Comparison of ENCODE assay signal across 9 mouse cellular contexts in genomic region chr12:105563726-105564275, GRCm38 (mm10). TPM values are rescaled to one million over a fixed set of nuclear protein-coding genes. Genes with fewer than 3 reads are reported as not detected.
A peak's percentile ranks its signal among the peaks of the same experiment; 100 is the strongest.
DNase-seq lines count a peak whose midpoint lies in the region; ATAC-seq lines count a peak whose summit lies in the region.
"Had no signal": no experiment of that assay in that cellular context is flagged by ENCODE, and none has a peak within 500 bp of the region (broad histone marks: within the 10 kb centered on the region; RNA-seq: fewer than 3 reads in every experiment).

No protein-coding gene starts in this region.

- H3K4me3 ChIP-seq in heart, embryonic 11.5 days (ENCODE audit: low read depth, low read length) = peak overlapping the region; percentile 39
- peak overlapping the region; percentile 27; the same call in 1 of the 2 replicates for H3K4me3 ChIP-seq in hindbrain, embryonic 11.5 days (ENCODE audit: low read depth, low read length)
- peak overlapping the region; percentile 36 for H3K4me3 ChIP-seq in midbrain, embryonic 12.5 days

- H3K36me3 ChIP-seq in heart, embryonic 11.5 days (ENCODE audit: control insufficient read depth, insufficient read depth, low read length) = no peaks in the 10 kb centered on the region
- no peaks in the 10 kb centered on the region for H3K36me3 ChIP-seq in hindbrain, embryonic 11.5 days (ENCODE audit: control insufficient read depth, insufficient read depth, low read length)
- H3K36me3 ChIP-seq in midbrain, embryonic 12.5 days = no peaks in the 10 kb centered on the region

- no peak for DNase-seq in heart, adult 8-10 months (ENCODE audit: low spot score)
- DNase-seq in MN1 (ENCODE audit: low spot score) = peak; percentile 47
- DNase-seq in hindbrain, embryonic 11.5 days (ENCODE audit: low spot score) = peak; percentile 31
- DNase-seq in layer of hippocampus, adult 18-20 months (ENCODE audit: low spot score in 2 of 2) = no peak

- peaks cover 4% of the 10 kb centered on the region; the same call in 1 of the 2 replicates for H3K9me3 ChIP-seq in heart, embryonic 11.5 days (replicated peaks; ENCODE audit: control insufficient read depth, low read length)
- no peaks in the 10 kb centered on the region for H3K9me3 ChIP-seq in hindbrain, embryonic 11.5 days (ENCODE audit: control insufficient read depth, low read length)
- H3K9me3 ChIP-seq in midbrain, embryonic 12.5 days = no peaks in the 10 kb centered on the region

- H3K4me2 ChIP-seq in heart, embryonic 11.5 days = peak overlapping the region; percentile 67
- peak overlapping the region; percentile 56 for H3K4me2 ChIP-seq in hindbrain, embryonic 11.5 days (replicated peaks; ENCODE audit: low read depth, low read length)
- peak overlapping the region; percentile 60 for H3K4me2 ChIP-seq in midbrain, embryonic 12.5 days (replicated peaks)

- H3K4me1 ChIP-seq in heart, embryonic 11.5 days (ENCODE audit: control insufficient read depth, insufficient read depth, low read length) = peaks cover 18% of the 10 kb centered on the region; the same call in 1 of the 2 replicates
- H3K4me1 ChIP-seq in hindbrain, embryonic 11.5 days (replicated peaks; ENCODE audit: control insufficient read depth, insufficient read depth, low read length) = 0 out of 2 replicates have a peak, but pooled peaks cover 7% of the 10 kb centered on the region
- peaks cover 20% of the 10 kb centered on the region for H3K4me1 ChIP-seq in midbrain, embryonic 12.5 days

- WGBS in heart, embryonic 11.5 days (ENCODE audit: insufficient replicate concordance) = 9% methylated on average over 25 of the region's 25 CpGs
- WGBS in hindbrain, embryonic 11.5 days = 11% methylated on average over 25 of the region's 25 CpGs
- 11% methylated on average over 25 of the region's 25 CpGs for WGBS in midbrain, embryonic 12.5 days

- no peak for ATAC-seq in heart, embryonic 11.5 days (replicated peaks; ENCODE audit: insufficient number of reproducible peaks, low FRiP score, low TSS enrichment)
- ATAC-seq in hindbrain, embryonic 11.5 days (ENCODE audit: low FRiP score) = no peak
- ATAC-seq in midbrain, embryonic 12.5 days (ENCODE audit: low FRiP score, low read depth) = no peak
- no peak for ATAC-seq in granulocyte monocyte progenitor cell, adult 5-6 weeks (replicated peaks; ENCODE audit: poor library complexity, severe bottlenecking)
- ATAC-seq in megakaryocyte-erythroid progenitor cell, adult 5-6 weeks (replicated peaks; ENCODE audit: low FRiP score, low TSS enrichment, poor library complexity, severe bottlenecking) = no peak

- no peak overlapping the region for H3K27ac ChIP-seq in heart, embryonic 11.5 days (ENCODE audit: low read depth, low read length)
- H3K27ac ChIP-seq in hindbrain, embryonic 11.5 days (ENCODE audit: low read depth, low read length) = no peak overlapping the region
- no peak overlapping the region for H3K27ac ChIP-seq in midbrain, embryonic 12.5 days (replicated peaks)

- H3K9ac ChIP-seq in heart, embryonic 11.5 days (ENCODE audit: low read depth, low read length) = peak overlapping the region; percentile 39
- H3K9ac ChIP-seq in hindbrain, embryonic 11.5 days (ENCODE audit: low read depth, low read length) = no peak overlapping the region
- no peak overlapping the region for H3K9ac ChIP-seq in midbrain, embryonic 12.5 days (replicated peaks)

- H3K27me3 ChIP-seq in heart, embryonic 11.5 days (ENCODE audit: control insufficient read depth, insufficient read depth, low read length) = peaks cover 27% of the 10 kb centered on the region
- peaks cover 17% of the 10 kb centered on the region for H3K27me3 ChIP-seq in hindbrain, embryonic 11.5 days (ENCODE audit: control insufficient read depth, insufficient read depth, low read length)
- H3K27me3 ChIP-seq in midbrain, embryonic 12.5 days = peaks cover 53% of the 10 kb centered on the region

RNA-seq across cellular contexts. Expression of gene Bdkrb2, which starts 0.8 kb away (rescaled TPM):
- polyA plus RNA-seq in heart, embryonic 11.5 days (2014; fragmentation: Nextera tagmentation; extraction: Ambion mirVana) = 0.42 and 0.69 TPM in 2 replicates
- under 1 TPM; 0.26 to 0.44 (median 0.33) TPM for total RNA-seq in heart, adult 8-10 months (2022)
- 0.12 and 0.45 TPM in 2 replicates for polyA plus RNA-seq in hindbrain, embryonic 11.5 days (2014; fragmentation: Nextera tagmentation; extraction: Ambion mirVana)
- polyA plus RNA-seq in midbrain, embryonic 12.5 days (2016; fragmentation: Nextera tagmentation; extraction: Ambion mirVana) = 0.50 and 0.66 TPM in 2 replicates
- not detected in 2 replicates for total RNA-seq in granulocyte monocyte progenitor cell, adult 5-6 weeks (2014; fragmentation: Nextera tagmentation)
- not detected in 2 replicates for total RNA-seq in granulocyte monocyte progenitor cell, adult 5-6 weeks (2017)
- total RNA-seq in layer of hippocampus, adult 18-20 months (2021) = 1 to 10 TPM in 1 of 2 experiments, under 1 TPM in 1; 0.62 to 1.2 TPM
- not detected in 2 replicates for total RNA-seq in megakaryocyte-erythroid progenitor cell, adult 5-6 weeks (2014; fragmentation: Nextera tagmentation)
- total RNA-seq in megakaryocyte-erythroid progenitor cell, adult 5-6 weeks (2017) = not detected in 2 replicates
- polyA plus RNA-seq: liver, adult 2 months had no signal

RNA-seq across cellular contexts. Expression of gene Bdkrb1, which starts 39.1 kb away (rescaled TPM):
- not detected in 2 replicates for polyA plus RNA-seq in heart, embryonic 11.5 days (2014; fragmentation: Nextera tagmentation; extraction: Ambion mirVana)
- total RNA-seq in heart, adult 8-10 months (2022) = not detected
- not detected in 2 replicates for polyA plus RNA-seq in hindbrain, embryonic 11.5 days (2014; fragmentation: Nextera tagmentation; extraction: Ambion mirVana)
- not detected in 2 replicates for polyA plus RNA-seq in midbrain, embryonic 12.5 days (2016; fragmentation: Nextera tagmentation; extraction: Ambion mirVana)
- total RNA-seq in granulocyte monocyte progenitor cell, adult 5-6 weeks (2014; fragmentation: Nextera tagmentation) = not detected in 2 replicates
- total RNA-seq in granulocyte monocyte progenitor cell, adult 5-6 weeks (2017) = not detected in 2 replicates
- not detected for total RNA-seq in layer of hippocampus, adult 18-20 months (2021)
- total RNA-seq in megakaryocyte-erythroid progenitor cell, adult 5-6 weeks (2014; fragmentation: Nextera tagmentation) = not detected in 2 replicates
- total RNA-seq in megakaryocyte-erythroid progenitor cell, adult 5-6 weeks (2017) = not detected in 2 replicates
- total RNA-seq: liver, adult 2 months had no signal
- polyA plus RNA-seq: liver, adult 2 months had no signal

Comparison
In these comparisons a context has a peak if more than half of its experiments do, and no peak if none do; other contexts are left out.
1. DNase-seq: peak in MN1 (single experiment) and hindbrain, embryonic 11.5 days (single experiment); none in heart, adult 8-10 months (single experiment) and layer of hippocampus, adult 18-20 months (0 of 2).
2. Peak in every context shown above with its lines, with median percentiles within 50 percentile points of each other: H3K4me2 ChIP-seq and H3K4me3 ChIP-seq.